Mouse (Mus musculus): ENCODE results near the gene Hist2h3b. TPM values are rescaled to one million over a fixed set of nuclear protein-coding genes. Genes with fewer than 3 reads are reported as not detected.

Hist2h3b gene
- polyA plus RNA-seq, 1 experiment: 11.3 TPM

DNA sequence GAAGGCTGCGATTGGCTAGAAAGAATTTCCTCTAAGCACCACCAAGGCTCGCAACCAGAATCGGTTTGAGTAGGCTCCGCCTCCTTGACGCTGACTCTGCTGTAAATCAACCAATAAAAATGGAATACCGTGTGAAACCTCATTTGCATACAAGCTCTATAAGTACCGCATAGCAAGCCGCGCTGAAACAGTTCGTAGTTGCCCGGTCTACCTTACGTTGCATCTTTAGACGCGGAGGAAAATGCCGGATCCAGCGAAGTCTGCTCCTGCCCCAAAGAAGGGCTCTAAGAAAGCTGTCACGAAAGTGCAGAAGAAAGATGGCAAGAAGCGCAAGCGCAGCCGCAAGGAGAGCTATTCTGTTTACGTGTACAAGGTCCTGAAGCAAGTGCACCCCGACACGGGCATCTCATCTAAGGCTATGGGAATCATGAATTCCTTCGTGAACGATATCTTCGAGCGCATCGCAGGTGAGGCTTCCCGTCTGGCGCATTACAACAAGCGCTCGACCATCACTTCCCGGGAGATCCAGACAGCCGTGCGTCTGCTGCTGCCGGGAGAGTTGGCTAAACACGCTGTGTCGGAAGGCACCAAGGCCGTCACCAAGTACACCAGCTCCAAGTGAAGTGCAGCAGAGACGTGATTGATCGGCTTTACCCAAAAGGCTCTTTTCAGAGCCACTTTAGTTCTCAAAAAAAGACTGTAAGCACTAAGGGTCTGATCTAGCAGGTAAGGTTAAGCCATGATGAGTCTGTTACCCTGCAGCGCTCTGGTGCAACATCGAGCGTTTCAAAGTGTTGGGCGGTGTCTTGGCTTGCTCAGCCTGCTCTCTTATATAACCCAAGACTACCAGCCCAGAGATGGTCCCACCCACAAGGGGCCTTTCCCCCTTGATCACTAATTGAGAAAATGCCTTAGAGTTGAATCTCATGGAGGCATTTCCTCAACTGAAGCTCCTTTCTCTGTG lies 1.3 kb downstream of the Hist2h3b start, which contains the start of gene Hist2h2bb:
Gene Hist2h2bb (plus strand): TSS at position 242 of the 964 bp plus-strand sequence.
- Histone ChIP-seq H3K4me3 (ENCODE audit: insufficient read depth, poor library complexity, severe bottlenecking) (peak within 1 kb of the TSS; percentile 46), H3ac (ENCODE audit: control insufficient read depth, insufficient read length, low read depth) (peak within 1 kb of the TSS; percentile 82), H3K27me3 (ENCODE audit: control insufficient read depth, insufficient read depth, insufficient read length) (no peaks in the 10 kb centered on the region), H3K36me3 (ENCODE audit: control insufficient read depth, insufficient read depth) (no peaks in the 10 kb centered on the region), H3K79me2 (ENCODE audit: control insufficient read depth, insufficient read depth) (peaks cover 6% of the 10 kb centered on the region), H3K79me3 (ENCODE audit: low read depth) (no peaks in the 10 kb centered on the region)
- no peak for TF ChIP-seq MAX (IDR thresholded peaks at IDR 0.05)
- TF ChIP-seq MYOD1 (IDR thresholded peaks at IDR 0.05; ENCODE audit: control insufficient read depth, insufficient read length, low read depth): no peak
- TF ChIP-seq CTCF (IDR thresholded peaks at IDR 0.05; ENCODE audit: control insufficient read depth, insufficient read depth, insufficient read length): no peak
- no peak for TF ChIP-seq FOSL1 (IDR thresholded peaks at IDR 0.05; ENCODE audit: insufficient read depth, low read length, poor library complexity, severe bottlenecking)
- TF ChIP-seq USF1 (IDR thresholded peaks at IDR 0.05; ENCODE audit: low read depth): no peak
- TF ChIP-seq CEBPB (IDR thresholded peaks at IDR 0.05; ENCODE audit: low read depth): peak; percentile 23
- TF ChIP-seq MYOG (IDR thresholded peaks at IDR 0.05; ENCODE audit: control insufficient read depth, extremely low read depth, insufficient read length): no peak

- no peaks in the 10 kb centered on the region for H3K27me3 ChIP-seq (ENCODE audit: control insufficient read depth, insufficient read depth, insufficient read length)
- no peaks in the 10 kb centered on the region for H3K79me3 ChIP-seq (ENCODE audit: low read depth)
- no peaks in the 10 kb centered on the region for H3K36me3 ChIP-seq (ENCODE audit: control insufficient read depth, insufficient read depth)
- peak overlapping the region; percentile 48 for H3K4me3 ChIP-seq (ENCODE audit: insufficient read depth, poor library complexity, severe bottlenecking)
- peaks cover 6% of the 10 kb centered on the region for H3K79me2 ChIP-seq (ENCODE audit: control insufficient read depth, insufficient read depth)
- TF ChIP-seq CTCF (IDR thresholded peaks at IDR 0.05; ENCODE audit: control insufficient read depth, insufficient read depth, insufficient read length) (no peak), MYOG (IDR thresholded peaks at IDR 0.05; ENCODE audit: control insufficient read depth, extremely low read depth, insufficient read length) (no peak)
- peak overlapping the region; percentile 42 for H3ac ChIP-seq (ENCODE audit: control insufficient read depth, insufficient read length, low read depth)
These were observed 5.4 kb downstream of the Hist2h3b start for GRCm38 (mm10) chr3:96273591-96274465.

- TF ChIP-seq FOSL1 (IDR thresholded peaks at IDR 0.05; ENCODE audit: insufficient read depth, low read length, poor library complexity, severe bottlenecking): no peak
- TF ChIP-seq MYOD1 (IDR thresholded peaks at IDR 0.05; ENCODE audit: control insufficient read depth, insufficient read length, low read depth): no peak
- TF ChIP-seq MAX (IDR thresholded peaks at IDR 0.05): no peak
- TF ChIP-seq CTCF (IDR thresholded peaks at IDR 0.05; ENCODE audit: control insufficient read depth, insufficient read depth, insufficient read length): no peak
- no peak for TF ChIP-seq USF1 (IDR thresholded peaks at IDR 0.05; ENCODE audit: low read depth)
- no peak for TF ChIP-seq CEBPB (IDR thresholded peaks at IDR 0.05; ENCODE audit: low read depth)
- TF ChIP-seq MYOG (IDR thresholded peaks at IDR 0.05; ENCODE audit: control insufficient read depth, extremely low read depth, insufficient read length): no peak
- H3K4me3 ChIP-seq (ENCODE audit: insufficient read depth, poor library complexity, severe bottlenecking): no peak overlapping the region
- H3K79me2 ChIP-seq (ENCODE audit: control insufficient read depth, insufficient read depth): peaks cover 6% of the 10 kb centered on the region
- H3K36me3 ChIP-seq (ENCODE audit: control insufficient read depth, insufficient read depth): no peaks in the 10 kb centered on the region
- H3K27me3 ChIP-seq (ENCODE audit: control insufficient read depth, insufficient read depth, insufficient read length): no peaks in the 10 kb centered on the region
- H3K79me3 ChIP-seq (ENCODE audit: low read depth): no peaks in the 10 kb centered on the region
- peak overlapping the region; percentile 55 for H3ac ChIP-seq (ENCODE audit: control insufficient read depth, insufficient read length, low read depth)
These were observed 9.0 kb downstream of the Hist2h3b start for GRCm38 (mm10) chr3:96277428-96277799.

DNA sequence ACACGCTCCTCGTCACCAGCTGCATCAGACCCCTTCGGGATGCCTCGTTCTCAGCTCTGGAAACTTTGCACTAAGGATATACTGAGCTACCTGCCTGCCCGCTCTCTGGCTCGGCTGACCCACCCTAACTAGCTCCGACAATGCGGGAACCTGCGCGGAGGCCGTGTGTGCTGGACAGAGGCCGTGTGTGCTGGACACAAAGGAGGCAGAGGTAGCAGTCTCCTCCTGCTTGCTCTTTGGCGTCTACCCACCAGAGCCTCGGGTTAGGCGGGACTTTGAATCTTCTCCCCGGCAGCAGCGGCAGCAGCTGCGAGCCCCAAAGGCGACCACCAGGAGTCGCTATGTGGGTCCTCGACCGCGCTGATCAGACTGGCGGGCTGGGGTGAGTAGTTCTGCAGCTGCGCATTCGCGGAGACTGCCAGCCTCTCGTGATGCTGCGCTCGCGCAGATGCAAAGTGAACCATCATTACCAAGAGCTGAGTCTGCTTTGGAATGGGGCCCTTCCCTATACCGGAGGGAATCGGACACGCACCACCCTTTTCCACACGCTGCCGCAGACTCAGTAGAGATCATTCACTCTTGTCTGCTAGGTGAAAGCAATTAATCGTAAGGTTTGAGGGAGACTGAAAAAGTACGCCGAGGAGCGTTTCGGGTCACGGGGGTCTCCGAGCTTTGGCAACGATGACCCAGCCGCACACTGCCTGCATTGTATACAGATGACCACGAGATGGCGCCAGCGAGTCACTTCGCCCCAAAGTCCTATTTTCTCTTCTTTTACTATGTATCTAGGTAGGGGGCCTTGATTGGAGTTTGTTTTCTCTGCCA lies 9.6 kb downstream of the Hist2h3b start:
- peak; percentile 85 for TF ChIP-seq CTCF (IDR thresholded peaks at IDR 0.05; ENCODE audit: control insufficient read depth, insufficient read depth, insufficient read length)
- TF ChIP-seq MAX (IDR thresholded peaks at IDR 0.05): peak; percentile 77
- no peak for TF ChIP-seq FOSL1 (IDR thresholded peaks at IDR 0.05; ENCODE audit: insufficient read depth, low read length, poor library complexity, severe bottlenecking)
- no peak for TF ChIP-seq MYOD1 (IDR thresholded peaks at IDR 0.05; ENCODE audit: control insufficient read depth, insufficient read length, low read depth)
- TF ChIP-seq USF1 (IDR thresholded peaks at IDR 0.05; ENCODE audit: low read depth): no peak
- TF ChIP-seq CEBPB (IDR thresholded peaks at IDR 0.05; ENCODE audit: low read depth): no peak
- TF ChIP-seq MYOG (IDR thresholded peaks at IDR 0.05; ENCODE audit: control insufficient read depth, extremely low read depth, insufficient read length): no peak
- Histone ChIP-seq H3K79me2 (ENCODE audit: control insufficient read depth, insufficient read depth) (peaks cover 6% of the 10 kb centered on the region), H3K27me3 (ENCODE audit: control insufficient read depth, insufficient read depth, insufficient read length) (no peaks in the 10 kb centered on the region), H3K4me3 (ENCODE audit: insufficient read depth, poor library complexity, severe bottlenecking) (no peak overlapping the region), H3ac (ENCODE audit: control insufficient read depth, insufficient read length, low read depth) (peak overlapping the region; percentile 55), H3K36me3 (ENCODE audit: control insufficient read depth, insufficient read depth) (no peaks in the 10 kb centered on the region), H3K79me3 (ENCODE audit: low read depth) (no peaks in the 10 kb centered on the region)

GRCm38 (mm10) chr3:96280660-96281059 lies 12.2 kb downstream of the Hist2h3b start:
- H3K36me3 ChIP-seq (ENCODE audit: control insufficient read depth, insufficient read depth): no peaks in the 10 kb centered on the region
- no peak for TF ChIP-seq FOSL1 (IDR thresholded peaks at IDR 0.05; ENCODE audit: insufficient read depth, low read length, poor library complexity, severe bottlenecking)
- TF ChIP-seq USF1 (IDR thresholded peaks at IDR 0.05; ENCODE audit: low read depth): no peak
- TF ChIP-seq MAX (IDR thresholded peaks at IDR 0.05): no peak
- TF ChIP-seq CTCF (IDR thresholded peaks at IDR 0.05; ENCODE audit: control insufficient read depth, insufficient read depth, insufficient read length): no peak
- no peak for TF ChIP-seq MYOG (IDR thresholded peaks at IDR 0.05; ENCODE audit: control insufficient read depth, extremely low read depth, insufficient read length)
- no peak for TF ChIP-seq CEBPB (IDR thresholded peaks at IDR 0.05; ENCODE audit: low read depth)
- TF ChIP-seq MYOD1 (IDR thresholded peaks at IDR 0.05; ENCODE audit: control insufficient read depth, insufficient read length, low read depth): no peak
- no peaks in the 10 kb centered on the region for H3K79me2 ChIP-seq (ENCODE audit: control insufficient read depth, insufficient read depth)
- H3K27me3 ChIP-seq (ENCODE audit: control insufficient read depth, insufficient read depth, insufficient read length): no peaks in the 10 kb centered on the region
- no peak overlapping the region for H3K4me3 ChIP-seq (ENCODE audit: insufficient read depth, poor library complexity, severe bottlenecking)
- no peak overlapping the region for H3ac ChIP-seq (ENCODE audit: control insufficient read depth, insufficient read length, low read depth)
- no peaks in the 10 kb centered on the region for H3K79me3 ChIP-seq (ENCODE audit: low read depth)
